Mouse (Mus musculus) liver, adult 2 months (tissue): Measurements from ENCODE around the gene Avpr2.

ENCODE experiments used
- CTCF ChIP-seq: fragments of 200-500 bp; IDR thresholded peaks from 2 replicates; pipeline ENCODE4 v1.5.1; 2011; ENCODE audit warnings: low read depth, low read length, control low read depth
- POLR2A ChIP-seq: fragments of 200-500 bp; IDR thresholded peaks from 2 replicates; pipeline ENCODE4 v1.6.1; 2011; ENCODE audit warnings: low read length, control low read depth; ENCODE audit not compliant: insufficient read depth; ENCODE audit errors: extremely low read depth

DNA sequence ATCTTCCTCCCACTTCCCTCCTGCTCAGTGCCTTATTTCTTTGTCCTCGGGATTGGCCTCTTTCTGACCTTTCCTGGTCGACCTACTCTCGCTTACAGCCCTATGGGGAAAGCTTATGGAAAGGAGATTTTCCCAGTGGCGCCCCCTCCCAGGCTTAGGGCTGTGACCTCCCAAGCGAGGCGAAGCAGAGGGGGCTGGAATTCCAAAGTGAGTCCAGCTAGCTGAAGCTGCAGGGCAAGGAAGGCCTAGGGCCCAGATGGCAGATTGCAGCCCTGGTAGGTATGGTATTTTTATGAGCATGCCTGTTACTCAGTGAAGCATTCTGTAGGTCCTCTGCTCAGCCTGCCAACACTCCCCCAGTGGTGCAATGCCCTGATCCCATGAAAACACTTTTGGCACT lies 10.4 kb upstream of the Avpr2 start:
- no peak for TF ChIP-seq CTCF
- TF ChIP-seq POLR2A, result no peak
